Mouse (Mus musculus) megakaryocyte, embryonic 14.5 days (primary cell): ENCODE measurements around the gene Adat3.

Source experiments
- FLI1 ChIP-seq: IDR thresholded peaks from 2 replicates; pipeline ENCODE4 v1.6.1; 2012; ENCODE audit warnings: low read length, inconsistent platforms, mixed read lengths
- GATA1 ChIP-seq: IDR thresholded peaks from 3 replicates; pipeline ENCODE4 v1.6.1; 2012; ENCODE audit warnings: mixed read lengths, low read length, inconsistent platforms, borderline replicate concordance

- TF ChIP-seq GATA1 (no peak), FLI1 (no peak)
Measured at GRCm38 (mm10) chr10:80625764-80626163, 23.1 kb downstream of the Adat3 start.
